Mouse (Mus musculus) heart, embryonic 10.5 days (tissue): ENCODE data around the gene Dxo. TPM values are rescaled to one million over a fixed set of nuclear protein-coding genes. Genes with fewer than 3 reads are reported as not detected.

Source experiments
- DNase-seq: peaks from one replicate; pipeline ENCODE4 v3.0.0-alpha.2; 2017; ENCODE audit warnings: low spot score
- H3K27ac ChIP-seq: fragments of 300-500 bp; sonication (generic); 2 replicates; pipeline ENCODE4 v1.5.1; 2016; ENCODE audit warnings: mild to moderate bottlenecking
- H3K27me3 ChIP-seq: fragments of 300-500 bp; sonication (generic); 2 replicates; pipeline ENCODE4 v1.6.1; 2016; ENCODE audit warnings: mild to moderate bottlenecking; ENCODE audit not compliant: poor library complexity, insufficient read depth, severe bottlenecking
- H3K36me3 ChIP-seq: fragments of 300-500 bp; sonication (generic); 2 replicates; pipeline ENCODE4 v1.6.1; 2016; ENCODE audit warnings: mild to moderate bottlenecking, moderate library complexity
- H3K4me1 ChIP-seq: fragments of 300-500 bp; sonication (generic); 2 replicates; pipeline ENCODE4 v1.6.1; 2016; ENCODE audit warnings: mild to moderate bottlenecking
- H3K4me3 ChIP-seq: fragments of 300-500 bp; sonication (generic); 2 replicates; pipeline ENCODE4 v1.5.1; 2016; ENCODE audit warnings: mild to moderate bottlenecking, moderate library complexity
- H3K9me3 ChIP-seq: fragments of 300-500 bp; sonication (generic); 2 replicates; pipeline ENCODE4 v1.6.1; 2016; ENCODE audit warnings: mild to moderate bottlenecking, moderate library complexity
- WGBS: fragments of 180-500 bp; shearing (Covaris S2); methylation state at CpG from one replicate; pipeline ENCODE4 v1.1.7; 2016; 5-methylcytosine and 5-hydroxymethylcytosine counted together
- polyA plus RNA-seq: library from polyadenylated mRNA; unstranded; fragments of >200 nt; fragmentation: Nextera tagmentation; extraction: Ambion mirVana; gene quantifications from 2 replicates; pipeline ENCODE4 v1.2.1, GENCODE M21; 2016

The Dxo gene
- polyA plus RNA-seq, 1 experiment from 2014 or later, result 62.2 TPM

DNA sequence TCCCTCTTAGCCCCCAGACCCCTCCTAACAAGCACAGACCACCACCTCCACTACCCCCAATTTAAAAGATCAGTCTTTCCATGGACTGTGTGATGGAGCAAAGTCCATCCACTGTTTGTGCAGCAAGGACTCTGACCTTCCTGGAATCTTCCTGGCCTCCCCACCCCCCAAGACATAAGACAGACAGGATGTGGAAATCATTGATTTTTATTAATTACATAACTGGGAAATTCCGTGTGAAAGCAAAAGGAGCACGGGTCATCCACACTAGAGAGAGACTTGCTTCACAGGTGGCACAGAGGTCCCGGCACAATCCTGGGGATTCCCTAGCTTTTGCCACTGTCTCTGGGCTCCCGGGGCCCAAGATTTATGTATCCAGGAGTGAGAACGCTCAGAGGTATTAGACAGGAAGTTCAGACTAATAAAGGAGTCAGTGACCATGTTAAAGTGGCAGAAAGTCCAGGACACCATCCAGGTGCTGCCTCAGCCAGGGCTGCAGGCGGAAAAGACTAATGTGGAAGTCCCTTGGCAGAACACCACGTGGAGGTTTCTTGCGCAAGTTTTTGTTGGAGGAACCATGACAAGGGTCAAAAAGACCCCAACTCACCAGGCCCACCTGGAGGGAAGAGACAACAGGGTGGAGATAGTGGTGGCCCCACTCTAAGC is 25.7 kb downstream of the Dxo start, which contains the start of gene Cfb:
TSS of gene Cfb (minus strand) at position 103 of the 666 bp plus-strand sequence.
- Histone ChIP-seq H3K4me3 (no peak within 1 kb of the TSS), H3K4me1 (no peaks in the 10 kb centered on the region), H3K9me3 (no peaks in the 10 kb centered on the region), H3K27ac (no peak within 1 kb of the TSS; the same call in 1 of the 2 replicates), H3K27me3 (peaks cover 27% of the 10 kb centered on the region; the same call in 1 of the 2 replicates), H3K36me3 (peaks cover 8% of the 10 kb centered on the region)
- WGBS, result 70% methylated on average over 8 of the region's 8 CpGs
- no peak for DNase-seq

DNA sequence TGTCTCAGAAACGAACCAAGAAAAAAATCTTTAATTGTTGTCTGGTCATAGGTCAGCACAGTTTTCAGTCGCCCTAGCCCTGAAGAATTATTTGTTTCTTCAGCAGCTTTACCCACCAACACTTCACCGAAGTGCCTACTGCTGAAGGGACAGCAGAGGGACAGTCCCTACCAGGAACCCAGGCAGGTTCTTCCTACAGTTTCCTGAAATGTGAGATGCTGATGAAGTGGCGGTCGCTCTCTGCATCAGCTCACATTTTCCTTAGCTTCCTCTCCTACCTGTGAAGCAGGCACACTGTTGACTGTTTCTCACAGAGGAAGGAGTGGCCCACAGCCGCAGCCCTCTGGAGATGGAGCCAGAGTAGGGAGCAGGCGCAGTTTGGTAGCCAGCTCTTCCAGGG is 29.2 kb downstream of the Dxo start:
- no peaks in the 10 kb centered on the region for H3K4me1 ChIP-seq
- peaks cover 27% of the 10 kb centered on the region; the same call in 1 of the 2 replicates for H3K27me3 ChIP-seq
- H3K4me3 ChIP-seq, result no peak overlapping the region
- no peaks in the 10 kb centered on the region for H3K9me3 ChIP-seq
- H3K27ac ChIP-seq, result no peak overlapping the region
- H3K36me3 ChIP-seq, result no peaks in the 10 kb centered on the region
- DNase-seq, result no peak
- 58% methylated on average over 7 of the region's 7 CpGs for WGBS

DNA sequence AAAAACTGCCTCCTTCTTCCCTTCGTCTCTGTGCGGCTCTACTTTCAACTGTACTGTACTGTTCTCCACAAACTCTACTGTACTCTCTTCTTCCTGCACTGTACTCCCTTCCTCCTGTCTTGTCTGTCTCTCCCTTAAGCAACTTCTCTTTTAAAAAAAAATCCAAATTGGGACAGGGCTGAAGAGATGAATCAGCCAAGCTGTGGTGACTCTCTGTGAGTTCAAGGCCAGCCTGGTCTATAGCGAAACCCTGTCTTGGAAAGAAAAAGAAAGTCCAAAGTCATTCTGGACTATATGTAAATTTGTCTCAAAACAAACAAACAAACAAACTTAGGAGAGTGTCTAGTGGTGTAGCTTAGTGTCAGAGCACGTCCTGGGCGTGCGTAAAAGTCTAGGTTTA is 37.5 kb downstream of the Dxo start:
- no peak overlapping the region for H3K27ac ChIP-seq
- no peaks in the 10 kb centered on the region for H3K36me3 ChIP-seq
- no peaks in the 10 kb centered on the region for H3K9me3 ChIP-seq
- H3K27me3 ChIP-seq, result peaks cover 9% of the 10 kb centered on the region; the same call in 1 of the 2 replicates
- no peak overlapping the region for H3K4me3 ChIP-seq
- DNase-seq, result no peak
- 89% methylated on average over 6 of the region's 6 CpGs for WGBS
- H3K4me1 ChIP-seq, result peaks cover 2% of the 10 kb centered on the region

DNA sequence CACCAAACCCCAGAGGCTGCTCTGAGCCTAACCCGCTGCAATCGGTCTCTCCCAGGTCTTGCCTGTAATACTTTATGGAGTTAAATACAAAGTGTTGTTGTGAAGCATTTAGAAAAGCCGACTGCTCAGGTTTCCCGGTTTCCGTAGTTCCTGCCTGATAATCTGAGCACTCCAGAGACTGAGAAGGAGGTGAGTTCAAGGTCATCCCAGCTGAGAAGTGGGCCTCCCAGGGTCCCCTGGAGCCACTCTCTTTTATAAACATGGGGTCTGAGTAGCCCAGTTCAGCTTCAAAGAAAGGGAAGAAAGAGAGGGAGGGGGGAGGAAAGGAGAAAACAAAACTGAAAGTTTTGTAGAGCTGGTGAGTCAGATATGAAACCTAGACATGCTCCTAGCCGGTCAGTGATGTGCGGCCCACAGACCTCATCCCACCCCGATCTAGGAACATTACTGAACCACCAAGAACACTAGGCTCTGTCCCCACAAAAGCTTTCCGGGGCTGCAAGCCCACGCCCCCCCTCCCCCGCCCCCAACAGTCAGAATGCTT is 42.6 kb downstream of the Dxo start, which contains the start of gene Zbtb12:
TSS of gene Zbtb12 (plus strand) at position 148 of the 544 bp plus-strand sequence.
- peak within 1 kb of the TSS; percentile 52 for H3K27ac ChIP-seq
- no peaks in the 10 kb centered on the region for H3K9me3 ChIP-seq
- 60% methylated on average over 11 of the region's 11 CpGs for WGBS
- peaks cover 25% of the 10 kb centered on the region for H3K4me1 ChIP-seq
- no peaks in the 10 kb centered on the region for H3K36me3 ChIP-seq
- no peak for DNase-seq
- no peak within 1 kb of the TSS for H3K4me3 ChIP-seq
- H3K27me3 ChIP-seq, result peaks cover 22% of the 10 kb centered on the region; the same call in 1 of the 2 replicates

DNA sequence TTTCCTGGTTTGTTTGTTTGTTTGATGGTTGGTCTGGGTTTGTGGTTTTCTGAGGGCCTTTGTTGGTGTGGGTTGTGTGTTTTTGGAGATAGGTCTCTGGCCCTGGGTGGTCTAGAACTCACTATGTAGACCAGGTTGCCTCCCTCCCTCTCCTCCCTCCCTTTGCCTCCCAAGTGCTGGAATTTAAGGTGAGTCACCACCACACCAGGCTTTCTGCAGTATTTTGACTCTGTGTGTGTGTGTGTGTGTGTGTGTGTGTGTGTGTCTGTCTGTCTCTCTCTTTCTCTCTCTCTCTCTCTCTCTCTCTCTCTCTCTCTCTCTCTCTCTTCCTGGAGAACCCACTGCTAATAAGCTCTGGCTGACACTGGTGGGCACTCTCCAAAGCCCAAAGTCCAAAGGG is 44.3 kb downstream of the Dxo start:
- Histone ChIP-seq H3K9me3 (no peaks in the 10 kb centered on the region), H3K4me3 (peak overlapping the region; percentile 43; the same call in 1 of the 2 replicates), H3K4me1 (peaks cover 25% of the 10 kb centered on the region), H3K27ac (no peak overlapping the region), H3K36me3 (no peaks in the 10 kb centered on the region), H3K27me3 (peaks cover 22% of the 10 kb centered on the region; the same call in 1 of the 2 replicates)
- no peak for DNase-seq

DNA sequence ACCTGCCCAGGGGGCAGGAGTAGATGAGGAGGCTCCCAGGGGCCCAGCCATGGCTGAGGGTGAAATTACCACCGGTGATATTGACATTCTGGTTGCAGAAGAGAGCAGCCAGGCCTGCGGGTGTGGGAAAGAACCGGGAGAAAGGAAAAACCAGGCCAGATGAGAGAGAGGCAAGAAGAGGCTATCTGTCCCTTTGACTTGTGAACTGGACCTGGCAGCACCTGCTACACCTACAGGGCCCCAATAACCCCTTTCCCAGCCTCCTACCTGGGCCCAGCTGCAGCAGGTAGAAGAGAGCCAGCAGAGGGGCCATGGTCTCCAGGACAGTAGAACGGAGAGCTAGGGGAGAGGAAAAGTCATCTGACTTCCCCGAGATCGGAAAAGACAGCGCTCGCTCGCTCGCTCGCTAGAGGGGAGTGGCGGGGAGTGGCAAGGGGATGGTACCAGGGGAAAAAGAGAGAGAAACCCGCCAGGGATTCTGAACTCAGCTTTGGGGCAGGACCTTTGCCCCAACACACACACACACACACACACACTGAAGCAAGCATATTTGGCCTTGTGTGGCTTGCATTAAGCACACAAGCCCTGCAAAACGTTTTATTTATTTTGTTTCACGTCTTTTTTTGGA is 45.0 kb downstream of the Dxo start, which contains the start of gene Gm20547:
TSS of gene Gm20547 (minus strand) at position 360 of the 628 bp plus-strand sequence.
- H3K27me3 ChIP-seq, result peaks cover 16% of the 10 kb centered on the region; the same call in 1 of the 2 replicates
- H3K4me1 ChIP-seq, result peaks cover 25% of the 10 kb centered on the region
- DNase-seq, result no peak
- H3K9me3 ChIP-seq, result no peaks in the 10 kb centered on the region
- H3K4me3 ChIP-seq, result peak within 1 kb of the TSS; percentile 43; the same call in 1 of the 2 replicates
- 9% methylated on average over 15 of the region's 15 CpGs for WGBS
- H3K27ac ChIP-seq, result no peak within 1 kb of the TSS
- no peaks in the 10 kb centered on the region for H3K36me3 ChIP-seq

DNA sequence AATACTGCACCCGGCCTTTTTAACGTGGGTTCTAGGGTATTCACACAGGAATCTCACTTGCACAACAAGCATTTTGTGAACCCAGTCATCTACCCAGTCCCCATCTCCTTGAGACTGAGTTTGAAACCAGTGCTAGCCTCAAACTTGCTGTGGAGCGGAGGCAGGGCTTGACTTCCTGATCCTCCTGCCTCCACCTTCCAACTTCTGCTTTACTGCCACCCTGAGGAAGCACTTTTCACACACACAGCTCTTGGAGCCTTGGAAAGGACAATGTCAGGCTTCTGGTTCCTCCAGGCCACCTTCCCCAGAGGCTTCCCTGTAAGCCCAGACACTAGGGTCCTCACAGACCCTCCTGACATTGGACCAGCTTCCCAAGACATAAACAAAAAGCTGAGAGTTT is 46.5 kb downstream of the Dxo start:
- no peaks in the 10 kb centered on the region for H3K36me3 ChIP-seq
- 67% methylated on average over 3 of the region's 3 CpGs for WGBS

DNA sequence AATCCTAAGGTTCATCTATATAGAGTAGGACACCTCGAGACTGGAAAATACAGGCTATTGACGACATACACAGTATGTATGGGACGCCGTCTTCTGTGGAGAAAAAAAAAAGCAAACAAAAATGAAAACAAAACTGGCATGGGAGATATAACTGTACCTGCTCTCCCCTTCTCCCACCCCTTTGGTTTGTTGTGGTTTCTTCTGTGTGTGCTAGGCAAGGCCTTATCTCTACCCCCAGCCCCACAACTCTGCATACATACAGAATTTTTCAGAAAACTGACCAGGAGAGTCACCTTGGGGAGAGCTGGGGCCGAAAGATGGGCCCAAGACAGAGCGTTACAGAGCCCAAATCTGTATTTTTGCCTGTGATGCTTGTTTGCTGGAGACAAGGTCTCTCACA is 47.9 kb downstream of the Dxo start:
- H3K9me3 ChIP-seq, result no peaks in the 10 kb centered on the region
- H3K27ac ChIP-seq, result no peak overlapping the region
- 84% methylated on average over 6 of the region's 6 CpGs for WGBS
- DNase-seq, result no peak
- no peak overlapping the region for H3K4me3 ChIP-seq
- no peaks in the 10 kb centered on the region for H3K36me3 ChIP-seq
- peaks cover 16% of the 10 kb centered on the region; the same call in 1 of the 2 replicates for H3K27me3 ChIP-seq
- peaks cover 19% of the 10 kb centered on the region for H3K4me1 ChIP-seq

More for the DNA sequence above, 46.5 kb downstream of the Dxo start:
- Histone ChIP-seq H3K27me3 (peaks cover 16% of the 10 kb centered on the region; the same call in 1 of the 2 replicates), H3K4me3 (no peak overlapping the region), H3K9me3 (no peaks in the 10 kb centered on the region), H3K4me1 (peaks cover 25% of the 10 kb centered on the region), H3K27ac (no peak overlapping the region)
- DNase-seq, result no peak

DNA sequence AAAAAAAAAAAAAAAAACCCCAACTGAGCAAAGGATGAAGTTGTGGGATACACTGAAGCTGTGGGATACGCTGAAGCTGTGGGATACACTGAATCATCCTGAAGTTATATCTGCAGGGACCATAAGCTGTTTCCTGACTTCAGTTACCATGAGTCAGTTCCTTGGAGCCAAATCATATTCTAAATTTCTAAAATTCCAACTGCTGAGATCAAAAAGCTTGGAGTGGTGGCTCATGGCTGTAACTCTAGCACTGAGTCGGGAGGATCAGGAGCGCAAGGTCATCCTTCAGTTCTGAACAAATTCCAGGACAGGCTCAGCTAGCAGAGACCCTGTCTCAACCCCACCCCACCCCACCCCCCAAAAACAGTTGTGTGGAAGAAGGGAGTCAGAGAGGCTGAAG is 48.8 kb downstream of the Dxo start:
- peaks cover 18% of the 10 kb centered on the region for H3K4me1 ChIP-seq
- 68% methylated on average over 3 of the region's 3 CpGs for WGBS
- H3K27ac ChIP-seq, result no peak overlapping the region
- H3K27me3 ChIP-seq, result peaks cover 16% of the 10 kb centered on the region; the same call in 1 of the 2 replicates
- no peaks in the 10 kb centered on the region for H3K36me3 ChIP-seq
- H3K9me3 ChIP-seq, result no peaks in the 10 kb centered on the region
- no peak overlapping the region for H3K4me3 ChIP-seq
- no peak for DNase-seq

DNA sequence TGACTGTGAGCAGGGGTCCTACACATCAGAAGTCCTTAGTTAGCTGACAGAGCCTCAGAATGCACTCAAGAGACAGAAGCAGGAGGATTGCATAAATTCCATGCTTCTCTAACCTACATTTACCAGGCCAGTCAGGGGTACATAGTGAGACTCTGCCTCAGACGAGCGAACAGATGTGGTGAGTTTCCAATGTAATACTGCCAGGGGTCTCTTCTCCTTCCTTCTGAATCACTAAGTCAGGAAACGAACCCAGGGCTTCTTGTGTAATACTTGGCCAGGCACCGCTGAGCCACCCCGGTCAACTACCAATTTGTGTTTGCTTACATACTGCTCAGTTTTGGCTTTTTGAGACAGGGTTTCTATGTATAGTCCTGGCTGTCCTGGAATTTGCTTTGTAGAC is 51.1 kb downstream of the Dxo start:
- Histone ChIP-seq H3K4me3 (no peak overlapping the region), H3K27ac (no peak overlapping the region), H3K9me3 (no peaks in the 10 kb centered on the region), H3K27me3 (0 out of 2 replicates have a peak, but pooled peaks cover 2% of the 10 kb centered on the region), H3K36me3 (no peaks in the 10 kb centered on the region), H3K4me1 (peaks cover 10% of the 10 kb centered on the region; the same call in 1 of the 2 replicates)
- 79% methylated on average over 5 of the region's 5 CpGs for WGBS
- DNase-seq, result no peak
